Mouse (Mus musculus) liver, embryonic 16.5 days (tissue): ENCODE results near the gene Pde6h. TPM values are rescaled to one million over a fixed set of nuclear protein-coding genes. Genes with fewer than 3 reads are reported as not detected.

Experiments
- ATAC-seq: fragments of 200-750 bp; cut with Nextera tagmentation; 2 replicates; pipeline ENCODE4 v1.8.0; 2017; ENCODE audit warnings: low read depth, mild to moderate bottlenecking, moderate number of reproducible peaks, moderate library complexity
- H3K27ac ChIP-seq: fragments of 300-500 bp; sonication (generic); 2 replicates; pipeline ENCODE4 v1.5.1; 2014; ENCODE audit warnings: mild to moderate bottlenecking, low read length
- H3K27me3 ChIP-seq: fragments of 300-500 bp; sonication (generic); 2 replicates; pipeline ENCODE4 v1.6.1; 2014; ENCODE audit warnings: low read depth, low read length, mixed read lengths; ENCODE audit not compliant: control insufficient read depth, insufficient read depth
- H3K36me3 ChIP-seq: fragments of 300-500 bp; sonication (generic); 2 replicates; pipeline ENCODE4 v1.6.1; 2014; ENCODE audit warnings: mild to moderate bottlenecking; ENCODE audit not compliant: control insufficient read depth, insufficient read depth
- H3K4me1 ChIP-seq: fragments of 300-500 bp; sonication (generic); 2 replicates; pipeline ENCODE4 v1.6.1; 2014; ENCODE audit warnings: low read depth, low read length, mixed read lengths; ENCODE audit not compliant: control insufficient read depth
- H3K4me2 ChIP-seq: fragments of 300-500 bp; sonication (generic); 2 replicates; pipeline ENCODE4 v1.6.1; 2014; ENCODE audit warnings: low read depth, low read length, mixed read lengths
- H3K4me3 ChIP-seq: fragments of 300-500 bp; sonication (generic); 2 replicates; pipeline ENCODE4 v1.5.1; 2014; ENCODE audit warnings: low read depth, mild to moderate bottlenecking, low read length
- H3K9ac ChIP-seq: fragments of 300-500 bp; sonication (generic); 2 replicates; pipeline ENCODE4 v1.6.1; 2014; ENCODE audit warnings: low read depth, low read length
- H3K9me3 ChIP-seq: fragments of 300-500 bp; sonication (generic); replicated peaks from 2 replicates; pipeline ENCODE4 v1.6.1; 2016; ENCODE audit warnings: low read length; ENCODE audit not compliant: control insufficient read depth
- WGBS: fragments of 180-500 bp; shearing (Covaris S2); extraction: QIAGEN DNeasy Blood & Tissue Kit; methylation state at CpG from one replicate; pipeline ENCODE4 v1.1.7; 2014; ENCODE audit not compliant: insufficient replicate concordance; 5-methylcytosine and 5-hydroxymethylcytosine counted together
- polyA plus RNA-seq: library from polyadenylated mRNA; unstranded; fragments of >200 nt; fragmentation: Nextera tagmentation; extraction: Ambion mirVana; gene quantifications from 2 replicates; pipeline ENCODE4 v1.2.1, GENCODE M21; 2015

The Pde6h gene
- polyA plus RNA-seq, 1 experiment from 2014 or later: not detected

GRCm38 (mm10) chr6:136934068-136934467 is 10.4 kb downstream of the Pde6h start:
- Histone ChIP-seq H3K4me2 (no peak overlapping the region), H3K4me3 (no peak overlapping the region), H3K36me3 (no peaks in the 10 kb centered on the region; the same call in 1 of the 2 replicates), H3K9ac (no peak overlapping the region), H3K9me3 (no peaks in the 10 kb centered on the region), H3K27ac (no peak overlapping the region), H3K27me3 (no peaks in the 10 kb centered on the region), H3K4me1 (peaks cover 15% of the 10 kb centered on the region)
- 46% methylated on average over 7 of the region's 7 CpGs for WGBS
- ATAC-seq: no peak

- Histone ChIP-seq H3K27me3 (no peaks in the 10 kb centered on the region), H3K9me3 (no peaks in the 10 kb centered on the region), H3K9ac (no peak overlapping the region), H3K4me1 (peaks cover 21% of the 10 kb centered on the region), H3K4me3 (no peak overlapping the region), H3K4me2 (no peak overlapping the region), H3K27ac (no peak overlapping the region), H3K36me3 (no peaks in the 10 kb centered on the region)
- ATAC-seq: no peak
- WGBS: 47% methylated on average over 3 of the region's 3 CpGs
These were observed 11.6 kb downstream of the Pde6h start for GRCm38 (mm10) chr6:136935233-136935632.

GRCm38 (mm10) chr6:136936361-136936760 is 12.7 kb downstream of the Pde6h start:
- no peaks in the 10 kb centered on the region for H3K9me3 ChIP-seq
- H3K4me2 ChIP-seq: no peak overlapping the region
- no peak overlapping the region for H3K9ac ChIP-seq
- no peak overlapping the region for H3K27ac ChIP-seq
- no peaks in the 10 kb centered on the region for H3K36me3 ChIP-seq
- peaks cover 10% of the 10 kb centered on the region for H3K4me1 ChIP-seq
- 73% methylated on average over 9 of the region's 9 CpGs for WGBS
- no peaks in the 10 kb centered on the region for H3K27me3 ChIP-seq
- H3K4me3 ChIP-seq: no peak overlapping the region
- no peak for ATAC-seq

- no peak for ATAC-seq
- Histone ChIP-seq H3K9ac (no peak overlapping the region), H3K27me3 (no peaks in the 10 kb centered on the region), H3K9me3 (no peaks in the 10 kb centered on the region), H3K27ac (no peak overlapping the region), H3K36me3 (no peaks in the 10 kb centered on the region), H3K4me1 (peaks cover 9% of the 10 kb centered on the region), H3K4me2 (no peak overlapping the region), H3K4me3 (no peak overlapping the region)
- 54% methylated on average over 3 of the region's 3 CpGs for WGBS
These were observed 13.5 kb downstream of the Pde6h start for GRCm38 (mm10) chr6:136937117-136937516.

- Histone ChIP-seq H3K4me3 (peak overlapping the region; percentile 28), H3K27me3 (no peaks in the 10 kb centered on the region), H3K27ac (peak overlapping the region; percentile 67), H3K4me1 (peaks cover 15% of the 10 kb centered on the region), H3K4me2 (peak overlapping the region; percentile 54), H3K36me3 (no peaks in the 10 kb centered on the region), H3K9me3 (no peaks in the 10 kb centered on the region), H3K9ac (no peak overlapping the region)
- peak; percentile 9; the same call in 1 of the 2 replicates for ATAC-seq
- 21% methylated on average over 18 of the region's 18 CpGs for WGBS
These were observed 14.9 kb downstream of the Pde6h start for GRCm38 (mm10) chr6:136938331-136939126.

GRCm38 (mm10) chr6:136939326-136940187 is 15.9 kb downstream of the Pde6h start:
- peaks cover 18% of the 10 kb centered on the region for H3K4me1 ChIP-seq
- H3K27ac ChIP-seq: peak overlapping the region; percentile 79
- H3K4me3 ChIP-seq: peak overlapping the region; percentile 40
- H3K9me3 ChIP-seq: no peaks in the 10 kb centered on the region
- no peak overlapping the region; the same call in 1 of the 2 replicates for H3K9ac ChIP-seq
- no peaks in the 10 kb centered on the region for H3K36me3 ChIP-seq
- 14% methylated on average over 14 of the region's 14 CpGs for WGBS
- H3K27me3 ChIP-seq: no peaks in the 10 kb centered on the region
- peak; percentile 22; the same call in 1 of the 2 replicates for ATAC-seq
- peak overlapping the region; percentile 34; the same call in 1 of the 2 replicates for H3K4me2 ChIP-seq

- Histone ChIP-seq H3K4me3 (peak overlapping the region; percentile 40), H3K4me2 (peak overlapping the region; percentile 34), H3K9ac (peak overlapping the region; percentile 44), H3K27me3 (no peaks in the 10 kb centered on the region), H3K4me1 (peaks cover 18% of the 10 kb centered on the region), H3K27ac (peak overlapping the region; percentile 79), H3K36me3 (no peaks in the 10 kb centered on the region), H3K9me3 (no peaks in the 10 kb centered on the region)
- no peak for ATAC-seq
- 19% methylated on average over 11 of the region's 11 CpGs for WGBS
These were observed 16.7 kb downstream of the Pde6h start for GRCm38 (mm10) chr6:136940188-136940960.
